Mouse (Mus musculus) embryo, embryonic 10.5 days (tissue): Measurements from ENCODE around the gene Numb.

ENCODE experiments used
- DNase-seq: peaks from one replicate; pipeline ENCODE4 v3.0.0-alpha.2; 2015; ENCODE audit warnings: low spot score

Numb gene

DNA sequence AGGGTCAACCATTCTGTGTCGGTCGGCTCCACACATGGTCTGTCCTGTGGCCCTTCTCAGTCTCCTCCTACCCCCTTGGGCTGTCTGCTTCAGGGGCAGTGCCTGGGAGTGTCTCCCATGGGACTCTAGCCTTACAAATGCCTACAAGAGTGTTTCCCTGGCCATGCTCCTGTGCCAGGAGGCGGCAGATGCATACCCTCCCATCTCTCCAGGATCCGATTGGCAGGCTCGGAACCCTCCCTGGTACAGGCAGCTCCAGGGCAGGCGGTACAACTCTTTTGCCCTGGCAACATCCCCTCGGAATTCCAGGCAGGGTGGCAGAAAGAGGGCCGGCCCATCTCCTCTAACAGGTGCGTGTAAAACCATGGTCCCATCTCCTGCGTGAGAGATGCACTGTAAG is 139.1 kb downstream of the Numb start:
- DNase-seq: no peak

GRCm38 (mm10) chr12:83781640-83782278 is 140.0 kb downstream of the Numb start:
- no peak for DNase-seq

DNA sequence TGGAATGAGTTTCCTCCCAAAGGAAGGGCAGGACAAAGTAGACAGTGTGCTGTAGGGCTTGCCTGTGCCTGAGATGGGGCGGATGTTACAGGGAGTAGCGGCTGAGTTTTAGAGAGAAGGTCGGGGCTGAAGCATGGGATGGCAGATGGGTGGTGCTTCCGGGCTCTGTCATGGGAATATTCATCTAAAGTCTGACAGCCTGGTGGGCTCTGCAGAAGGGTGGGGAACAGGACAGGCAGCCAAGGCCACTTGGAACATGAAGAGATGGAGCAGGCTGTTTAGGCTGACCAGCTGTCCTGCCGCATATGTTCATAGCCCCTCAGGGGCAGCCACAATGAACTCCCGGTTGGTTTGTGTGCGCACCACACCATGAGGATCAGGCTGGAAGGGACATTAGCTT is 140.5 kb downstream of the Numb start:
- DNase-seq: no peak

- no peak for DNase-seq
These were observed 141.6 kb downstream of the Numb start for GRCm38 (mm10) chr12:83780181-83780580.

DNA sequence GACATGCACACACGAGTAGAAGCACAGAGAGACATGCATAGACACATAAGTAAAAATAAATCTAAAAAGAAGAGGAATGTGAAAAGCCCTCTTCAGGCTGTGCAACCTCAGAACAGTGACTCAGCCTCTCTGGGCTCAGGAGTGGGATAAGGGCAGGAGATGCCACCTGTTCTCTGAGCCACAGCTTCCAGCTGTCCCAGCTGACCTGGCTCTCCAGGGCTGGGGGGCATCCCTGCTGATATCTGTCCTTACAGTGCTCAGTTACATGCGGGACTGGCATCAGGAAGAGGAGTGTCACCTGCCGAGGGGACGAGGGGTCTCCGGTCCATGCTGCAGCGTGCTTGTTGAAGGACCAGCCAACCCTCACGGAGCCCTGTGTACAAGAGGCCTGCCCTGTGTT is 145.0 kb downstream of the Numb start:
- no peak for DNase-seq

DNA sequence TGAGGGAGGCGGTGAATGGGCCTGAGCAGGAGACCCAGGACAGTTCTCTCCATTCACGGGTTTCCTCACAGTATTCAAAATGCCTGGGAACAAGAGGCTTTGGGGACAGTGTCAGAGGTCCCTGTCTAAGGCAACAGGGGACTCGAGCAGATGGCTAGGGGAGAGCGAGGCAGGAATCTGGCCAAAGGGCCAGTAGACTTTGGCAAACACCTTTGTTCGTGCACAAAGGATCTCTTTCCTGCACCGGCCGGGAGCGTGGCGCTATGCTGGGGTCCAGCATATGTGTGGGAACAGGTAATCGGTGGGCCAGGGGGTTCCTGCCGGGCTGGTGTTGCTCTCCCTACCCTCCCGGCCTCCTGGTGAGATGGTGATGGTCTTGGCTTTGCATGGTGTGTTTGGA is 146.1 kb downstream of the Numb start:
- DNase-seq: no peak

GRCm38 (mm10) chr12:83770418-83771256 is 151.1 kb downstream of the Numb start:
- peak; percentile 94 for DNase-seq

- DNase-seq: no peak
These were observed 153.4 kb downstream of the Numb start for GRCm38 (mm10) chr12:83768235-83768899.

GRCm38 (mm10) chr12:83767833-83768232 is 153.9 kb downstream of the Numb start:
- DNase-seq: no peak

- DNase-seq: peak; percentile 47
These were observed 155.7 kb downstream of the Numb start for GRCm38 (mm10) chr12:83765965-83766603.

- no peak for DNase-seq
These were observed 157.2 kb downstream of the Numb start for GRCm38 (mm10) chr12:83764519-83764918.

DNA sequence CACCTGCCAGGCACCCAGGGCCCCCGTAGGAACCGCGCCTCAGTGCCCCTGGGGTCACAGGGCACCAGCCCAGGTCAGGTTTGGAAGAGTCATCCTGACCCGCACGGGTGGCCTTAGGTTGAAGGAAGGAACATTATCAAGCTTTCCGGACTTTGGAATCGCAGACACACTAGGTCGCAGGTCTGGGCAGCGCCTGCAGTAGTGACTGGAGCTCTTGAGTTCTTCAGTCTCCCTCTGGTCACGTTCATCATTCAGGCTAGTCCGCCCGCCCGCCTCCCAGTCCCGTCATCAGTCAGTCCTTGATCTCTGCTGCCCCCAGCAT is 157.7 kb downstream of the Numb start:
- DNase-seq: peak; percentile 42

GRCm38 (mm10) chr12:83763311-83764043 is 158.3 kb downstream of the Numb start, which contains the start of gene Papln:
Papln (plus strand) TSS chr12:83763634.
- DNase-seq: no peak

DNA sequence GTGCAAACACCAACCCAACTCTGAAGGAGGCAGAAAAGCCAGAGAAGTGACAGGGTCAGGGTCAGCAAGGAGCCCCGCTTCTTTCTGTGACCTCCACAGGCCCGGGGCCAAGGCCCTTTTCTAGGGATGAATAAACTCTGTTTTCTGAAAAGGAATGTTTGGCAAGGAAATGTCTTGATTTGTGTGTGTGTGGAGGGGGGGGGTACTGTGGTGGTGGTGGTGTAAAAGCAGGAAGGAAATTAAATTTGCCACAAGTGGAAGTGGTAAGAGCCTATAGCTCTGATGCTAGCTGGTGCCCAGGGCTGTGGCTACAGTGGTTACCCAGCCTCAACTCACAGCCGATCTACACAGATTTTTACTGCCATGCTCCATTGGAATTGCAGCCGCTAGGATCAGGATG is 159.0 kb downstream of the Numb start:
- DNase-seq: peak; percentile 59

GRCm38 (mm10) chr12:83760201-83760600 is 161.5 kb downstream of the Numb start:
- no peak for DNase-seq

- no peak for DNase-seq
These were observed 163.0 kb downstream of the Numb start for GRCm38 (mm10) chr12:83758735-83759134.

DNA sequence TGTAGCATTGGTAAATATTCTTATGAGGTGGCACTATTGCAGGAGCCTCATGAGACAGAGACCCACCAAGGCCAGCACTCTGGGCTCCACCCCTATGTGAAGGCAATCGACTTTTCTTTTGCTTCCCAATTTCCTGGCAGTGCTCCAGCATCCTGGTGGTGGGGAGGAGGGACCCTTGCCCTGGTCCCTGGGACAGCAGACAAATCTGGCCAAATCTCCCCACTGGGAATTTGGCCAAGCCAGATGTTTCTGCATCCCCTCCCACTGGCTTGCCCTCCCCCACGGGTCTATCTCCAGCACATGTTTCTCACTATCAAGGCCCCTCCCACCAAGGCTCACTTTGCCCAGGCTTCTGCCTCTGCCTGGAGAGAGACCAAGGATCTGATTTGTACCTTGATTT is 169.2 kb downstream of the Numb start:
- DNase-seq: no peak

- no peak for DNase-seq
These were observed 172.5 kb downstream of the Numb start for GRCm38 (mm10) chr12:83749186-83749585.
